Mouse (Mus musculus) thymus, adult 2 months (tissue): ENCODE results near the gene Smug1.

Experiments used
- CTCF ChIP-seq: fragments of 200-500 bp; IDR thresholded peaks from 2 replicates; pipeline ENCODE4 v1.5.1; 2012; ENCODE audit warnings: mild to moderate bottlenecking, control low read depth, low read length, moderate library complexity, borderline replicate concordance; ENCODE audit not compliant: control insufficient read depth, poor library complexity, insufficient read depth; ENCODE audit errors: extremely low read depth
- POLR2A ChIP-seq: fragments of 200-500 bp; IDR thresholded peaks from 2 replicates; pipeline ENCODE4 v1.6.1; 2012; ENCODE audit warnings: mild to moderate bottlenecking, low read length, control low read depth, moderate library complexity; ENCODE audit not compliant: control insufficient read depth, poor library complexity, insufficient read depth; ENCODE audit errors: extremely low read depth

DNA sequence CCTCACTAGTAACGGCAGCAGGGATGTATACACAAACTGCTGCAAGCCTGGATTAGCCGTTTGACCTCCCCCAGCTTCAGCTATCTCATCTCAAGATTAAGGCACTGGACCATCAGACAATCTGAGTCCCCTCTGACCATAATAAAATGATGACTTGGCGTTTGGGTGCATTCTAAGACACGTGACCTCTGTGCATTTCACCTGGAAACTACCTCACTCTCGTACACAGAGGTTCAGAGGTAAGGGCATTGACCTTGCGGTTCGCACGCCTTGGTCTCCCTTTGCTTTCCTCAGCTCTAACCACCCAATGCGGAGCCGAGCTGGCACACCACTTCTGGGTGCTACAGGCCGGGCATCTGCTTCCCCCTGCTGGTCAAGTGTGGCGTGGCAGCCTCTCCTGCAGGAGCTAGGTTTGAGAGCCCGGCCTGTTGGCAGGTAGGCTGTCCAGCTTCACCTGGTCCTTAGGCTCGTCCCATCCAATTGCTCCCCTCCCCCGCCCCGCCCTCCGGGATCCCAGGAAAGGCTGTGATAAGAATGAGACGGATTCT is 10.1 kb upstream of the Smug1 start:
- TF ChIP-seq CTCF = peak; percentile 97
- no peak for TF ChIP-seq POLR2A
